Mouse (Mus musculus): ENCODE measurements at regions not wholly inside any gene's neighbourhood (a gene's known extent, or its start where the extent isn't known, plus 50 kb on each side); places are given as distances from the start of the nearest gene placed in this dataset.
"Not testable (repeated sequence)": the region's sequence is repeated elsewhere in the genome, so short reads cannot be mapped to it uniquely, and the experiment has no call there.

DNA sequence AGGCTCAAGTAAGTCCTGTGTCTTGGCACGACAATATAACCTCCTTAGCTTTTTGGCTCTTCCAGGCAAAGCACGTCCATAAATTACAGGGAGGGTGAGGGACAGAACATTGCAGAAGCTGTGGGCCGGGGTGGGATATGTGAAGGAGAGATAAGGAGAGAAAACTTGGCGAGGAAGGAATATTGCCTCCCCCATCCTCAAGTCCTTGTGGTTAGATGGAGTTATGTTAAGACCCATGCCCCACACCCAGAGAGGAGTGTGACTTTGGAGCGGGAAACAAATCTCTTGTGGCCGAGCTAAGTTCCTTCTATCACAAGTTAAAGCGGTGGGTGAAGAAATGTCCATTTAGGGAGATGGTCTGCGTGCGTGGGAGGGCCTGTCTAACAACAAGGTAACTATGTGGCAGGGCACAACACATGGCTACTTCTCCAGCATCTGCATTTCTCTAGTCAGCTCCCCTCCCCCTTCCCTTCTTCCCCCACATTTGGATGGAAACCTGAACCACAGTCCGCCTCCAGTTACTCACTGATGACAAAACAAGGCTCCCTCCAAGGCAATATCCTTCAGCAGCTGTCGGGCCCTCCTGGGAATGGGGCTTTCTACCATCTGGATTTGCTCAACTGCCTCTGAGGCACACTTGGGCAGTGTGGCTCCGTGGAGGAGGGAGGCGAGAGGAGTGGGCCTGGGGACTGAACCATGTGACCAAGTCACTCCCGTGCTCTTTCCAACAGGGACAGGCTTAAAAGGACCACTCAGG lies 56.7 kb upstream of the Slc44a3 start:
- H3K4me3 ChIP-seq (ENCODE audit: low read length), result no peak overlapping the region
- H3K4me2 ChIP-seq (ENCODE audit: low read depth, low read length), result no peak overlapping the region
- H3K9me3 ChIP-seq (ENCODE audit: control insufficient read depth, low read length), result no peaks in the 10 kb centered on the region
- peak overlapping the region; percentile 25 for H3K27ac ChIP-seq (ENCODE audit: low read length)
- no peaks in the 10 kb centered on the region for H3K36me3 ChIP-seq (ENCODE audit: control insufficient read depth, insufficient read depth, low read length)
- no peak overlapping the region for H3K9ac ChIP-seq (ENCODE audit: low read depth, low read length)
- 47% methylated on average over 14 of the region's 14 CpGs for WGBS
- H3K4me1 ChIP-seq (ENCODE audit: control insufficient read depth, insufficient read depth, low read length), result no peaks in the 10 kb centered on the region
- peak; percentile 81 for ATAC-seq
- H3K27me3 ChIP-seq (replicated peaks; ENCODE audit: control insufficient read depth, insufficient read depth, low read length), result no peaks in the 10 kb centered on the region

DNA sequence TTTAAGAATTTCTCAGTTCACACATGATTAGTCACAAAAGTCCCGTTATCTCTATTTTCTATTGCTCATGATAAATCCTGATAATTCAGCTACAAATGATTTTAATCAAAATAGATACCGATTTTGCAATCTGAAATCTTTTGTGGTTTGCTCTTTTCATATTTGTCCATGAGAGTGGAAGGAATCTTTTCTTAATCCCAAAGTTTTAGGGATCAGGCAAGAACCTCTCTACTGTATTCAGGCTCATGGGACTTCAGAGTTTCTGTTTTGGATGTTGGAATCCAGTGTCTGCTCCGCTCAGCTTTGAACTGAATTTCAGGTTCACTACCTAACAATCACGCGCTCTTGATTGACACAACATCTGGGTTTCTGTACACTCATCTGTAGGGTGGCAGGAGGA lies 53.1 kb upstream of the Slc44a3 start:
- H3K9me3 ChIP-seq (ENCODE audit: control insufficient read depth, low read length), result no peaks in the 10 kb centered on the region
- no peaks in the 10 kb centered on the region for H3K4me1 ChIP-seq (ENCODE audit: control insufficient read depth, insufficient read depth, low read length)
- 94% methylated on average over 5 of the region's 5 CpGs for WGBS
- H3K27me3 ChIP-seq (replicated peaks; ENCODE audit: control insufficient read depth, insufficient read depth, low read length), result no peaks in the 10 kb centered on the region
- H3K36me3 ChIP-seq (ENCODE audit: control insufficient read depth, insufficient read depth, low read length), result no peaks in the 10 kb centered on the region
- H3K4me3 ChIP-seq (ENCODE audit: low read length), result no peak overlapping the region
- ATAC-seq, result no peak
- no peak overlapping the region for H3K4me2 ChIP-seq (ENCODE audit: low read depth, low read length)
- H3K27ac ChIP-seq (ENCODE audit: low read length), result peak overlapping the region; percentile 28; the same call in 1 of the 2 replicates
- no peak overlapping the region for H3K9ac ChIP-seq (ENCODE audit: low read depth, low read length)

DNA sequence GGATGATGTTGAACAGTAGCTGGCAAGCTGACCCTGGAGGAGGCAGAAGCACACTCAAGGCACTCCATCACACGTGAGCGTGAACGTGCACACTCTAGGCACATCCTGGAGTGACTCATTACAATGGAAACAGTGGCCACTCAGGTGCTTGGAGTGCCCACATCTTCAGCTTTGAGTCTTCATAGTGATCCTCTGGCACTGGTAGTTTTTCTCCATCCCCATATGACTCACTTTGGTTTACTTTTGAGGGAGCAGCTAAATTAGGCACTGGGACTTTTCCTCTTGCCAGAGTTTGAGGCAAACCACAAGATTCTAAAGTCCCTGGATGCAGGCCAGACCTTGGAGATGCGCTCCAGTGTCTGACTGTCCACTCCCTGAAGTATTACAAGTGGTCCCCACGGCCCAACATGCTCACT lies 52.5 kb upstream of the Slc44a3 start:
- H3K27me3 ChIP-seq (replicated peaks; ENCODE audit: control insufficient read depth, insufficient read depth, low read length), result no peaks in the 10 kb centered on the region
- no peak overlapping the region for H3K9ac ChIP-seq (ENCODE audit: low read depth, low read length)
- no peaks in the 10 kb centered on the region for H3K36me3 ChIP-seq (ENCODE audit: control insufficient read depth, insufficient read depth, low read length)
- H3K4me2 ChIP-seq (ENCODE audit: low read depth, low read length), result no peak overlapping the region
- no peak overlapping the region for H3K4me3 ChIP-seq (ENCODE audit: low read length)
- H3K4me1 ChIP-seq (ENCODE audit: control insufficient read depth, insufficient read depth, low read length), result no peaks in the 10 kb centered on the region
- H3K27ac ChIP-seq (ENCODE audit: low read length), result peak overlapping the region; percentile 28
- peak; percentile 72 for ATAC-seq
- no peaks in the 10 kb centered on the region for H3K9me3 ChIP-seq (ENCODE audit: control insufficient read depth, low read length)
- 55% methylated on average over 5 of the region's 5 CpGs for WGBS

DNA sequence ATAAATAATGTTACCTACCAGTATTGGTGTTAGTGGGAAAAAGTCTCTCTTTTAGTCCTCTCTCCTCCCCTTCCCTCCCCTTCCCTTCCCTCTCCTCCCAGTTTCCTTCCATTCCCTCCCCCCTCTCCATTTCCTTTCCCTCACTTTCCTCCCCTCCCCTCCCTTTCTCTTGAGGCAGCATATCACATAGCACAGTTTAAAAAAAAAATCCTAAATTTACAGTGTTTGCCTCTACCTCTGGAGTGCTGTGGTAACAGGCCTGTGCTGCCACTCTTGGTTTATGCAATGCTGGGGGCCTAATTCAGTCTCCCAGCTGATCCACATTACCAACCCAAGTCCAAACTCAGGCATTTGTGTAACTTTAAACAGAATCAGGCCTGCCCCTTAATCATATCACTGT lies 52.1 kb upstream of the Slc44a3 start:
- Histone ChIP-seq H3K4me3 (ENCODE audit: low read length) (no peak overlapping the region), H3K36me3 (ENCODE audit: control insufficient read depth, insufficient read depth, low read length) (no peaks in the 10 kb centered on the region), H3K9ac (ENCODE audit: low read depth, low read length) (no peak overlapping the region), H3K27me3 (replicated peaks; ENCODE audit: control insufficient read depth, insufficient read depth, low read length) (no peaks in the 10 kb centered on the region), H3K27ac (ENCODE audit: low read length) (peak overlapping the region; percentile 28), H3K4me1 (ENCODE audit: control insufficient read depth, insufficient read depth, low read length) (no peaks in the 10 kb centered on the region), H3K9me3 (ENCODE audit: control insufficient read depth, low read length) (no peaks in the 10 kb centered on the region), H3K4me2 (ENCODE audit: low read depth, low read length) (no peak overlapping the region)
- peak; percentile 64 for ATAC-seq

DNA sequence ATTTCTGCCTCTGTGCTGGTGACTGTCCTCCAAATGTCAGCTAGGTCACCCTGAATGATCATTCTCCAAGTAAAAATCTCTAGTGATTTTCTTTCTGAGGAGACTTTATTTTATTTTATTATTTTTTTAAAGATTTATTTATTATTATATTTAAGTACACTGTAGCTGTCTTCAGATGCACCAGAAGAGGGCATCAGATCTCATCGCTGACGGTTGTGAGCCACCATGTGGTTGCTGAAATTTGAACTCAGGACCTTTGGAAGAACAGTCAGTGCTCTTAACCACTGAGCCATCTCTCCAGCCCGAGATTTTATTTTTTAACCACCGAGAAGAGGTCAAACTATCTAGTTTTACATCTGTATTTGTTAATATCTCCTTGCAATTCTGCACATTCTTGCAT lies 50.5 kb upstream of the Slc44a3 start:
- H3K36me3 ChIP-seq (ENCODE audit: control insufficient read depth, insufficient read depth, low read length); H3K27me3 ChIP-seq (replicated peaks; ENCODE audit: control insufficient read depth, insufficient read depth, low read length); H3K4me1 ChIP-seq (ENCODE audit: control insufficient read depth, insufficient read depth, low read length); H3K9ac ChIP-seq (ENCODE audit: low read depth, low read length); H3K27ac ChIP-seq (ENCODE audit: low read length); H3K4me2 ChIP-seq (ENCODE audit: low read depth, low read length); H3K4me3 ChIP-seq (ENCODE audit: low read length); H3K9me3 ChIP-seq (ENCODE audit: control insufficient read depth, low read length); ATAC-seq: not testable (repeated sequence)
- 90% methylated on average over 4 of the region's 4 CpGs for WGBS

Data from intestine, embryonic 16.5 days (tissue).